ENCODE assay signal across 8 mouse cellular contexts in genomic region chr9:55148854-55149498, GRCm38 (mm10). TPM values are rescaled to one million over a fixed set of nuclear protein-coding genes. Genes with fewer than 3 reads are reported as not detected.
DNase-seq lines count a peak whose midpoint lies in the region; ATAC-seq lines count a peak whose summit lies in the region.

Gene Ube2q2, plus strand, starts transcription at chr9:55148854.

- no peaks in the 10 kb centered on the region for H3K27me3 ChIP-seq in embryonic facial prominence, embryonic 12.5 days
- 0 out of 2 replicates have a peak, but pooled peaks cover 3% of the 10 kb centered on the region for H3K27me3 ChIP-seq in liver, embryonic 15.5 days
- H3K27me3 ChIP-seq in neural tube, embryonic 12.5 days (replicated peaks) = no peaks in the 10 kb centered on the region

- peak within 1 kb of the TSS; percentile 87 for H3K4me2 ChIP-seq in embryonic facial prominence, embryonic 12.5 days (replicated peaks)
- H3K4me2 ChIP-seq in liver, embryonic 15.5 days = peak within 1 kb of the TSS; percentile 94
- H3K4me2 ChIP-seq in neural tube, embryonic 12.5 days (replicated peaks) = peak within 1 kb of the TSS; percentile 71

- no peaks in the 10 kb centered on the region for H3K9me3 ChIP-seq in embryonic facial prominence, embryonic 12.5 days
- no peaks in the 10 kb centered on the region for H3K9me3 ChIP-seq in liver, embryonic 15.5 days (replicated peaks)
- H3K9me3 ChIP-seq in neural tube, embryonic 12.5 days = no peaks in the 10 kb centered on the region

- peak within 1 kb of the TSS; percentile 91 for H3K4me3 ChIP-seq in embryonic facial prominence, embryonic 12.5 days
- H3K4me3 ChIP-seq in liver, embryonic 15.5 days (replicated peaks) = peak within 1 kb of the TSS; percentile 92
- H3K4me3 ChIP-seq in neural tube, embryonic 12.5 days = peak within 1 kb of the TSS; percentile 93

- DNase-seq in B cell, adult 2 months = peak; percentile 64 to 70
- DNase-seq in adrenal gland, postnatal 25 days = peak; percentile 87
- peak; percentile 77 to 80 for DNase-seq in heart, adult 18-20 months
- DNase-seq in kidney, postnatal 10 days = peak; percentile 85
- DNase-seq in testis, postnatal 10 days (ENCODE audit: low spot score) = peak; percentile 84

- H3K9ac ChIP-seq in embryonic facial prominence, embryonic 12.5 days = peak within 1 kb of the TSS; percentile 90
- peak within 1 kb of the TSS; percentile 82 for H3K9ac ChIP-seq in liver, embryonic 15.5 days
- peak within 1 kb of the TSS; percentile 96 for H3K9ac ChIP-seq in neural tube, embryonic 12.5 days

- H3K4me1 ChIP-seq in embryonic facial prominence, embryonic 12.5 days = peaks cover 11% of the 10 kb centered on the region
- peaks cover 32% of the 10 kb centered on the region for H3K4me1 ChIP-seq in liver, embryonic 15.5 days (replicated peaks)
- H3K4me1 ChIP-seq in neural tube, embryonic 12.5 days = peaks cover 18% of the 10 kb centered on the region

- H3K27ac ChIP-seq in embryonic facial prominence, embryonic 12.5 days = peak within 1 kb of the TSS; percentile 78
- peak within 1 kb of the TSS; percentile 73 for H3K27ac ChIP-seq in liver, embryonic 15.5 days (replicated peaks)
- peak within 1 kb of the TSS; percentile 77 for H3K27ac ChIP-seq in neural tube, embryonic 12.5 days

- no peaks in the 10 kb centered on the region for H3K36me3 ChIP-seq in embryonic facial prominence, embryonic 12.5 days
- H3K36me3 ChIP-seq in liver, embryonic 15.5 days (replicated peaks) = no peaks in the 10 kb centered on the region
- no peaks in the 10 kb centered on the region for H3K36me3 ChIP-seq in neural tube, embryonic 12.5 days

- ATAC-seq in embryonic facial prominence, embryonic 12.5 days (ENCODE audit: insufficient number of reproducible peaks, insufficient read depth, low FRiP score, low TSS enrichment) = peak; percentile 76
- ATAC-seq in liver, embryonic 15.5 days (ENCODE audit: insufficient read depth) = peak; percentile 77
- peak; percentile 88 for ATAC-seq in neural tube, embryonic 12.5 days (ENCODE audit: low FRiP score, low read depth)

- WGBS in embryonic facial prominence, embryonic 12.5 days = under 1% methylated on average over 81 of the region's 81 CpGs
- WGBS in liver, embryonic 15.5 days (ENCODE audit: insufficient replicate concordance) = 2% methylated on average over 61 of the region's 81 CpGs
- WGBS in neural tube, embryonic 12.5 days = under 1% methylated on average over 72 of the region's 81 CpGs

RNA-seq across cellular contexts. Expression of gene Ube2q2, which starts in this region (rescaled TPM):
- total RNA-seq in adrenal gland, postnatal 25 days (2021) = 54.8 and 57.1 TPM in 2 replicates
- 45.0 and 46.1 TPM in 2 replicates for polyA plus RNA-seq in embryonic facial prominence, embryonic 12.5 days (2016; fragmentation: Nextera tagmentation; extraction: Ambion mirVana)
- 10 to 100 TPM; 28.4 to 30.5 TPM for total RNA-seq in heart, adult 18-20 months (2021)
- polyA plus RNA-seq in liver, embryonic 15.5 days (2015; fragmentation: Nextera tagmentation; extraction: Ambion mirVana) = 10.9 and 12.1 TPM in 2 replicates
- 52.7 and 54.5 TPM in 2 replicates for polyA plus RNA-seq in neural tube, embryonic 12.5 days (2016; fragmentation: Nextera tagmentation; extraction: Ambion mirVana)

Comparison
In these comparisons a context has a peak if more than half of its experiments do, and no peak if none do; other contexts are left out.
1. Peak in every context shown above with its lines: DNase-seq, ATAC-seq, H3K4me3 ChIP-seq and H3K27ac ChIP-seq.